Mouse (Mus musculus): ENCODE measurements at regions not wholly inside any gene's neighbourhood (a gene's known extent, or its start where the extent isn't known, plus 50 kb on each side); places are given as distances from the start of the nearest gene placed in this dataset.

DNA sequence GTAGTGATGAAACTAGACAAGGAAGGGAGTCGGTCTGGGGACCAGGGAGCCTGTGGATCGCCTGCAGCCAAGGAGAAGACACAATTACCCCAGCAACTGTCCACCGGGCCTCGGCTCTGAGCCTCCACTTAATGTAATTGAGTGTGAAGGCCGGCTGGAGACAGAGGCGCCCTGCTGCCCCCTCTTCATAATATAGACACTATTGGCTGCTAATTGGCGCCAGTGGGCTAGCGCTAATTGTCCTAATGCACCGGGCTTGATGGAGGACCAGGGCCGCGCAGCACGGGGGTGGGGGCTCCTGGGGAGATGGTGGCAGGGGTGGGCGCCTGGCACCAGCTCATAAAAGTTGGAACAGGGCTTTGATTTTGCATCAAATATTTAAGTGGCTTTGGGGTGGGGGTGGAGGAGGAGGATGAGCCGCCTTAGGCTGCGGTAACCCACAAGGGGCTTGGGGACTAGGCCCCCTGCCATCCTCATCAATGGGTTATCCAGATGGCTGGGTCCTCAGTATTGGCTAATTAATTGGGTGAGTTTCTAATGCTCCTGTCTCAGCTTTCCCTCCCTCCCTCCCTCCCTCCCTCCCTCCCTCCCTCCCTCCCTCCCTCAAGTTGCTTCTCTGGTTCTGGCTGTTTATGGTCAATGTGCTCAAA lies 455.3 kb downstream of the Med13l start:
- Histone ChIP-seq H3K27me3 (ENCODE audit: control insufficient read depth, insufficient read depth, low read length) (no peaks in the 10 kb centered on the region), H3K36me3 (ENCODE audit: control insufficient read depth, insufficient read depth, low read length) (no peaks in the 10 kb centered on the region), H3K27ac (no peak overlapping the region), H3K9ac (ENCODE audit: low read depth, low read length) (no peak overlapping the region), H3K4me3 (no peak overlapping the region), H3K79me2 (replicated peaks; ENCODE audit: control insufficient read depth, insufficient read depth, low read length) (no peaks in the 10 kb centered on the region), H3K4me1 (ENCODE audit: control insufficient read depth, insufficient read depth, low read length) (no peaks in the 10 kb centered on the region)
- intact Hi-C loops (cut with DNase I): no loop called here
- DNase-seq: no peak
- TF ChIP-seq CTCF (IDR thresholded peaks at IDR 0.05) (no peak), EP300 (IDR thresholded peaks at IDR 0.05; ENCODE audit: insufficient read depth, low read depth, low read length) (no peak)
- WGBS: 56% methylated on average over 15 of the region's 15 CpGs

DNA sequence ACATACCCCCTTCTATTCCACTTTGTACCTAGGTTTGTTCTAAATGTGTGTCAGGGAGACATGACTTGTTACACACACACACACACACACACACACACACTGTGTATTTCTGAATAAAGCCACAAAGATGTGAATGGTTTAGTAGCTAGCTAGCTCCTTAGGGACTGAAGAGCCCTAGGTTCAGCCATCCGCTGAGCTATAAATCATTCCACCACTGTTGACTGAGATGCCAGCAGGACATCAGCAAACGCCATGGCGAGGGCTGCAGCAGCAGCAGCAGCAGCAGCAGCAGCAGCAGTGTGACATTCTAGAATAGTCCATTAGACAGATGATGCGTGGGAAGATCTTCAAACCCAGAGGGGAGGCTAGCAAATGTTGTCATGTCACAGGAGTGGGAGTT lies 455.9 kb downstream of the Med13l start:
- Histone ChIP-seq H3K36me3 (ENCODE audit: control insufficient read depth, insufficient read depth, low read length) (no peaks in the 10 kb centered on the region), H3K9ac (ENCODE audit: low read depth, low read length) (no peak overlapping the region), H3K4me3 (no peak overlapping the region), H3K27me3 (ENCODE audit: control insufficient read depth, insufficient read depth, low read length) (no peaks in the 10 kb centered on the region), H3K27ac (no peak overlapping the region), H3K4me1 (ENCODE audit: control insufficient read depth, insufficient read depth, low read length) (no peaks in the 10 kb centered on the region), H3K79me2 (replicated peaks; ENCODE audit: control insufficient read depth, insufficient read depth, low read length) (no peaks in the 10 kb centered on the region)
- WGBS: 73% methylated on average over 4 of the region's 4 CpGs
- TF ChIP-seq EP300 (IDR thresholded peaks at IDR 0.05; ENCODE audit: insufficient read depth, low read depth, low read length) (no peak), POLR2A (IDR thresholded peaks at IDR 0.05; ENCODE audit: insufficient read depth, low read depth, low read length) (no peak), CTCF (IDR thresholded peaks at IDR 0.05) (no peak)
- DNase-seq: no peak
- intact Hi-C loops (cut with DNase I): no loop called here

GRCm38 (mm10) chr5:119023947-119024346 lies 463.5 kb downstream of the Med13l start:
- Histone ChIP-seq H3K79me2 (replicated peaks; ENCODE audit: control insufficient read depth, insufficient read depth, low read length) (no peaks in the 10 kb centered on the region), H3K4me1 (ENCODE audit: control insufficient read depth, insufficient read depth, low read length) (no peaks in the 10 kb centered on the region), H3K4me3 (no peak overlapping the region), H3K9ac (ENCODE audit: low read depth, low read length) (no peak overlapping the region), H3K36me3 (ENCODE audit: control insufficient read depth, insufficient read depth, low read length) (no peaks in the 10 kb centered on the region), H3K27ac (no peak overlapping the region), H3K27me3 (ENCODE audit: control insufficient read depth, insufficient read depth, low read length) (no peaks in the 10 kb centered on the region; the same call in 1 of the 2 replicates)
- DNase-seq: no peak
- 82% methylated on average over 8 of the region's 8 CpGs for WGBS
- intact Hi-C loops (cut with DNase I): no loop called here
- no peak for TF ChIP-seq POLR2A (IDR thresholded peaks at IDR 0.05; ENCODE audit: insufficient read depth, low read depth, low read length)
- no peak for TF ChIP-seq CTCF (IDR thresholded peaks at IDR 0.05)
- no peak for TF ChIP-seq EP300 (IDR thresholded peaks at IDR 0.05; ENCODE audit: insufficient read depth, low read depth, low read length)

DNA sequence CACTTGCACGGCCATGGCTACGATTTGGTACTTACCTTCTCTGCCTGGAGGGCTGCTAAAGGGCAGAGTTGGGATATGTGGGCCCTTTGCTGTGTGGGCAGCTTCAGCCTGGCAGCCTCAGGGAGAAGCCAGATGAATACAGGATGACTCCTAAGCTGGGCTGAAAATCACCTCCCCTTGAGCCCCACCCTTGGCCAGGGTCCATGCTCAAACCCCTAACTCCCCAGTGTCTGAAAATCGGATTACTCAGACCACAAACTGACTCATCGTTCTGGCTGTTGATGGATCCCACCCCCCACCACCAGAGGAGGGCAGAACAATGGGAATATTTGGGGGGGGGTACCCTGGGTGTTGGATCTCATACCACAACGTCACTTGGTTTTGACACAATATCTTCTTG lies 471.6 kb downstream of the Med13l start:
- Histone ChIP-seq H3K4me1 (ENCODE audit: control insufficient read depth, insufficient read depth, low read length) (no peaks in the 10 kb centered on the region), H3K79me2 (replicated peaks; ENCODE audit: control insufficient read depth, insufficient read depth, low read length) (no peaks in the 10 kb centered on the region), H3K27me3 (ENCODE audit: control insufficient read depth, insufficient read depth, low read length) (no peaks in the 10 kb centered on the region; the same call in 1 of the 2 replicates), H3K9ac (ENCODE audit: low read depth, low read length) (no peak overlapping the region), H3K4me3 (no peak overlapping the region), H3K27ac (no peak overlapping the region), H3K36me3 (ENCODE audit: control insufficient read depth, insufficient read depth, low read length) (no peaks in the 10 kb centered on the region)
- intact Hi-C loops (cut with DNase I): no loop called here
- no peak for DNase-seq
- TF ChIP-seq EP300 (IDR thresholded peaks at IDR 0.05; ENCODE audit: insufficient read depth, low read depth, low read length) (no peak), POLR2A (IDR thresholded peaks at IDR 0.05; ENCODE audit: insufficient read depth, low read depth, low read length) (no peak), CTCF (IDR thresholded peaks at IDR 0.05) (no peak)
- WGBS: 78% methylated on average over 5 of the region's 5 CpGs

GRCm38 (mm10) chr5:119044548-119044947 lies 484.1 kb downstream of the Med13l start:
- no peaks in the 10 kb centered on the region for H3K79me2 ChIP-seq (replicated peaks; ENCODE audit: control insufficient read depth, insufficient read depth, low read length)
- H3K4me1 ChIP-seq (ENCODE audit: control insufficient read depth, insufficient read depth, low read length): no peaks in the 10 kb centered on the region
- no peaks in the 10 kb centered on the region for H3K27me3 ChIP-seq (ENCODE audit: control insufficient read depth, insufficient read depth, low read length)
- intact Hi-C loops (cut with DNase I): no loop called here
- H3K9ac ChIP-seq (ENCODE audit: low read depth, low read length): no peak overlapping the region
- 74% methylated on average over 10 of the region's 10 CpGs for WGBS
- no peak overlapping the region for H3K27ac ChIP-seq
- TF ChIP-seq POLR2A (IDR thresholded peaks at IDR 0.05; ENCODE audit: insufficient read depth, low read depth, low read length) (no peak), CTCF (IDR thresholded peaks at IDR 0.05) (no peak), EP300 (IDR thresholded peaks at IDR 0.05; ENCODE audit: insufficient read depth, low read depth, low read length) (no peak)
- no peak for DNase-seq
- no peaks in the 10 kb centered on the region for H3K36me3 ChIP-seq (ENCODE audit: control insufficient read depth, insufficient read depth, low read length)
- H3K4me3 ChIP-seq: no peak overlapping the region

DNA sequence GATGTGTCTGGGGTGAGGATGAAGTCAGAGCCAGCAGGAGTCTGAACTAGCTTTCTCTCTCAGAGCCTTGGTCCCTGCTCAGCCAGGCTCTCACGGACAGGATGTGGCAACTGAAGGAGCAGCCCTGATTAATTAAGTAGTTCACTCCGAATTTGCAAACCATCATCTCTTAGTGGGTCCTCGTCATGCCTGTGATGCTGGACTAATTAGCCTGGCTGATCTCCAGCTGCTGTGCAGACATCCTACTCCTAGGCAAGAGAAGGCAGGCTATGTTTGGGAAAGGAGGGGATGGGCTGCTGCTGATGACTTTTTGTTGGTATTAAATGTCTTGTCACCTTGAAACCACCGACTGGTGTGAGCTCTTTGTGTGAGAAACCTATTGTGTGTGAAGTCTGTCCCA lies 487.1 kb downstream of the Med13l start:
- intact Hi-C loops (cut with DNase I): no loop called here

More for the DNA sequence above, 487.1 kb downstream of the Med13l start:
- no peaks in the 10 kb centered on the region for H3K36me3 ChIP-seq (ENCODE audit: control insufficient read depth, insufficient read depth, low read length)
- H3K79me2 ChIP-seq (replicated peaks; ENCODE audit: control insufficient read depth, insufficient read depth, low read length): no peaks in the 10 kb centered on the region
- H3K4me3 ChIP-seq: no peak overlapping the region
- TF ChIP-seq EP300 (IDR thresholded peaks at IDR 0.05; ENCODE audit: insufficient read depth, low read depth, low read length): no peak
- no peak for TF ChIP-seq CTCF (IDR thresholded peaks at IDR 0.05)
- no peak for TF ChIP-seq POLR2A (IDR thresholded peaks at IDR 0.05; ENCODE audit: insufficient read depth, low read depth, low read length)
- DNase-seq: no peak
- H3K27me3 ChIP-seq (ENCODE audit: control insufficient read depth, insufficient read depth, low read length): no peaks in the 10 kb centered on the region
- H3K9ac ChIP-seq (ENCODE audit: low read depth, low read length): no peak overlapping the region
- 36% methylated on average over 4 of the region's 4 CpGs for WGBS
- no peak overlapping the region for H3K27ac ChIP-seq
- H3K4me1 ChIP-seq (ENCODE audit: control insufficient read depth, insufficient read depth, low read length): peaks cover 1% of the 10 kb centered on the region; the same call in 1 of the 2 replicates

All from heart, adult 2 months (tissue).